Mouse (Mus musculus): ENCODE results near the gene Il17rd. TPM values are rescaled to one million over a fixed set of nuclear protein-coding genes. Genes with fewer than 3 reads are reported as not detected.

Il17rd gene
- total and polyA plus RNA-seq, 3 experiments, result 1.3 to 3.4 (median 2.0) TPM

DNA sequence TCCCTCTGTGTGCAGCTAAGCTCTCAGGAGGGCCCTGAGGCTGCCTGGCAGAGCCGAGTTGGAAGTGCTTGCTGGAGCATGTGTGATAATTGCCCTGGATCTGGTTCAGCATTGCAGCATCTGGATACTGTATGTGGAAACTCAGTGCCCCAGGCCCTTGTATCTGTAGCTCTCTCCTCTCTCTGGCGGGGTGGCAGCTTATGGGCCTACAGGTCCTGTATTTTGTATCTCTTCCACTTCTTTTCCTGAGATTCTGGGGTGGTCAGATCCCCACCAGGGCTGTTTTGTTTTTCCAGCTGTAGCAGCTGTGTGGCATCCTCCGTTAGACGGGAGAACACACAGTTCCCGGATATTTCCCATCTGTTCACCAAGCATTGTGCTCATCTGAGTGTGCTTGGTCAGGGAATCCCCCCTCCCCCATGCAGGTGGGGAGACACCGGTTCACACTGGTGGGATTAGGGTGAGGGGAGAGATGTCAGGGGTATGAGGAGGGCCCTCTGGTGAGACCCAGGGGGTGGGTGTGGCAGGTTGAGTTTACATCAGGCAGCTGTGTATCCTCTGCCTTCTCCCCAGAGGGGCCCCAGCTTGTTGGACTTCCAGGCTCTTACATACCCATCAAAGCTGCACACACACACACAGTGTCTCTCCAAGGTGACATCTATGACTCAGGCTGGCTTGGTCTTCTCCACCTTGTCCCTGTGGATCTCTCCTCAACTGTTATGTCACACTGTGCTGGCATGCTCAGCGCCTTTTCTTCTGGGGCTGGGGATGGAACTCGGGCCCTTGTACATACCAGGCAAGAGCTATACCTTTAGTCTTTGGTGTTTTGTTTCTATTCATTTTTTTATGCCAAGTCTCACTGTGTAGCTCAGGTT is 106.7 kb downstream of the Il17rd start:
- DNase-seq, result peak; percentile 64

DNA sequence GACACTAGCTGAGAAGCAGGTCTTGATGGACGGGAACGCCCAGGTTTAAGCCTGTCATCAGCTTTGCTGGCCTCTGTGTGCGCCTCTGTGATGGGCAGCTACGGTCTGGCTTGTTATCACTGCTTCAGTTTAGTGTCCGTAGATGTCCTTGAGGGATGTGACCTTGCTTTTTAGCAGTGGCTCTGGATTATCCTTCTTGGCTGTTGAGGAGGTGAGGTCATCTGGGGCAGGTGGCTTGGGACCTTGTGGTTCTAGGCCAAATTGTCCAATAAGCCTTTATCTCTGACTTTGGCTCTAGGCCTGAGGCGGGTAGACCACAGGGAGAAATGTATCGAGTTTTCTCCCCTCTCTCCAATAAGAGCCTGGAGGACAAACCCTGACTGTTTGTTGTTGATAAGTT is 109.0 kb downstream of the Il17rd start:
- DNase-seq, result peak; percentile 74

DNA sequence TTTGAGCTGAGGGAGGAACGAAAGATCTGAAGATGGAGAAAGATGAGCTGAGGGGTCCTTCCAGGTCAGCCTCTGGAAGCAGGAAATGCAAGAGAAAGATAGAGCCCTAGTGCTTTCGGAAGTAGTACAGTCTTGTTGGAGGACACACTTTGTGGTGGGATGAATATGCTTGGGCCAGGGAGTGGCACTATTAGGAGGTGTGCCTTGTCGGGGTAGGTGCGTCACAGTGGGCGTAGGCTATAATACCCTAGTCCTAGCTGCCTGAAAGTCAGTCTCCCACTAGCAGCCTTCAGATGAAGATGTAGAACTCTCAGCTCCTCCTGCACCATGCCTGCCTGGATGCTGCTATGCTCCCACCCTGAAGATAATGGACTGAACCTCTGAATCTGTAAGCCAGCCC is 110.7 kb downstream of the Il17rd start:
- no peak for DNase-seq

DNA sequence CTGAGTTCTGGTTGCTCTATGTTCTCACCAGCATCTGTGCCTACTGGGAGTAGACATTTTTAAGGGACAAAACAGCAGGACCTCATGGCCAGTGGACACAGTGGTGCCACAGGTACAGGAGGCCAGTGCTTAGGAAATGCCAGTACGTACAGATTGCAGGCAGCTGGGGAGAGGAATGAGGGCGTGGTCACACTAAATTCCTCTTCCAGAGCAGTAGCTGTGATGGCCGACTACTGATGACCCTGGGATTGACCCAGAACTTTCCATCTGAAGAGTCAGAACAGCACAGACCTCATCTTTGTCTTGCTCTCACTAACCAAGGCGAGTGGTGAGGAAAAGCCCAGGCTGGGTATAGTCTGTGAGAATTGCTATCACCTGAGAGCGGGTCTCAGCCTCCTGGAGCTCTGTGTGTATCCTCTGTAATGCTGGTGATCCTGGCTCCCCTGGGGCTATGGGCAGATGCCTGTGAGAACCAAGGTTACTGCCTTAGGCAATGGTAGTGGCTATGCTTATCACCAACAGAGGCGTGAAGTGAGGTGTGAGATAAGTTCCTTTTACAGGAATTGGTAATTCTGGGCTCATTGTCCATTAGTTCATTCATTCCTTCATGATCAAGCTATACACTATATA is 111.4 kb downstream of the Il17rd start:
- DNase-seq, result no peak

DNA sequence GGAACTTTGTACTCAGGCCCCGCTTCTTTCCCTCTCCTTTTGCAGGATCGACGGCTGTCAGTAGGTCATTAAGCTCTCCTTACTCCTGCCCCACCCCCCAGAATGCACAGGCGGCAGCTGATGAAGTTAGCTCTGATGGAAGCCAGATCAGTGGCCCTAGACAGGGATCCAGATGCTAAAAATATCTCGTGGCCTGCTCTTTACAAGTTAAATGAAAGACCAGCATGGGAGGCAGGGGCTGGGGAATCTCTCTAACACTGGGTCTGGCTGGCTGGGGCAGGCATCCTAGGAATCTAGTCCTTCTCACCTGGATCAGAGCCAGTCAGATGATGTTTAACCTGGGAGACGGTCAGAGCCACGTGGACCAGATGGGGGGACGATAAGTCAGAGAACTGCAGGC is 112.7 kb downstream of the Il17rd start:
- DNase-seq, result no peak

DNA sequence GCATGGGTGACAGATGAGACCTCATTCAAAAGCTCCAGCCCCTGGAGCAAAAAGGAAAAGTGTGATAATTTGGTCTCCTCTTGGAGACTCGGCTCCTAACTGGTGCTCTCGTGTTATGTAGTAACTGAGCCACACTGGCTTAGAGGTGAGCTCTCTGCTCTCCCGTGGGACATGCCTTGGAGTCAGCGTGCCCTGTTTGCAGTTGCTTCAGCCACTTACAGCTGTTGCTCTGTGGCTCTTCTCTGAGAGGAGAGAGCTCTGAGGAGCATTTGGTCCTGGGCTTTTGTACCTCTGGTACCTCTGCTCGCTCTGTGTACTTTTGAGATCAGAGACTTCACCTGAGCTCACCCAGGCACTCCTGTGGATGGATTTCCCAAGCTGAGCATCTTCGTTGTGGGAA is 116.3 kb downstream of the Il17rd start:
- DNase-seq, result no peak

DNA sequence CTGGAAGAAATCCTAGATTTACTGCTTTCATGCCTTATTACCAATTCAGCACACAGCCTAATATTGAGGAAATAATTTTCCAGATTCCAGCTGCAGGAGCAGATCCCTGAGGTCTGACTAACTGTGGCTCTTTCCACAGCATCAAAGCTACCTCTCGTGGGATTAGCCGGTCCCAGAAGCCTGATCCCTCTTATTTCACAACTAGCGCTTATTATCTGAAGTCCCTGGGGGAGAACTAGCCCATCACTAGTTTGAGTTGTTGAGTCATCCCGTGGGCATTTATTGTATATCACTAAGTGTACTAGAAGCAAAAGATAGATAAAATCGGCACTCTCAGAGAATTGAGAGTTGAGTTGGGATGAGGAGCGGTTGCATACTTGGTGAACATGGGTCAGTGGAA is 117.3 kb downstream of the Il17rd start:
- DNase-seq, result no peak

Other genes starting within 250 kb of the Il17rd start
- gene Asb14, start 144.4 kb upstream of the Il17rd start, total RNA-seq (2021), result not detected
- not detected in 2 replicates for gene Asb14, start 144.4 kb upstream of the Il17rd start, polyA plus RNA-seq (2012; rRNA removed)
- gene Appl1, start 67.7 kb upstream of the Il17rd start, total RNA-seq (2021), result 10 to 100 TPM; 38.7 to 49.6 TPM
- gene Appl1, start 67.7 kb upstream of the Il17rd start, polyA plus RNA-seq (2012; rRNA removed), result 2.6 TPM in 2 replicates
- gene Hesx1, start 44.5 kb upstream of the Il17rd start, total RNA-seq (2021), result not detected
- not detected in 2 replicates for gene Hesx1, start 44.5 kb upstream of the Il17rd start, polyA plus RNA-seq (2012; rRNA removed)
- gene Arhgef3, start 76.0 kb downstream of the Il17rd start, total RNA-seq (2021), result 10 to 100 TPM; 39.8 to 44.1 TPM
- gene Arhgef3, start 76.0 kb downstream of the Il17rd start, polyA plus RNA-seq (2012; rRNA removed), result 7.1 and 8.2 TPM in 2 replicates